Mouse (Mus musculus): ENCODE results near the gene Larp7. TPM values are rescaled to one million over a fixed set of nuclear protein-coding genes. Genes with fewer than 3 reads are reported as not detected.

The Larp7 gene
- total RNA-seq, 2 experiments from 2014 or later, result 26.5 to 27.6 TPM

- DNase-seq (ENCODE audit: low spot score in 2 of 2), result no peak
Observed at GRCm38 (mm10) chr3:127513699-127514098, 39.5 kb downstream of the Larp7 start.

GRCm38 (mm10) chr3:127512794-127513335 lies 40.3 kb downstream of the Larp7 start:
- DNase-seq (ENCODE audit: low spot score in 2 of 2), result no peak

GRCm38 (mm10) chr3:127511786-127512746 lies 41.1 kb downstream of the Larp7 start:
- DNase-seq (ENCODE audit: low spot score in 2 of 2), result no peak

- DNase-seq (ENCODE audit: low spot score in 2 of 2), result no peak
Observed at GRCm38 (mm10) chr3:127507878-127508783, 45.0 kb downstream of the Larp7 start.

- peak; percentile 28 to 52 for DNase-seq (ENCODE audit: low spot score in 2 of 2)
Observed at GRCm38 (mm10) chr3:127498742-127499400, 54.3 kb downstream of the Larp7 start, which contains the start of gene Ank2. Gene Ank2 (minus strand): TSS chr3:127499350.

- peak in 1 of 2 experiments; percentile 13 for DNase-seq (ENCODE audit: low spot score in 2 of 2)
Observed at GRCm38 (mm10) chr3:127498197-127498741, 54.9 kb downstream of the Larp7 start.

- DNase-seq (ENCODE audit: low spot score in 2 of 2), result no peak
Observed at GRCm38 (mm10) chr3:127492663-127493062, 60.5 kb downstream of the Larp7 start.

- no peak for DNase-seq (ENCODE audit: low spot score in 2 of 2)
Observed at GRCm38 (mm10) chr3:127487302-127487701, 65.8 kb downstream of the Larp7 start.

Small RNAs within 50 kb of the gene (microRNA-seq; reads per million reads assigned to microRNA genes)
- gene Mir302a (0.63 reads per million), gene Mir302b (3.2 reads per million, percentile 9 among the genes with 10 or more reads in this experiment), gene Mir302c (not detected), gene Mir302d (0.63 reads per million), gene Mir367 (not detected)

Other genes with a start within 250 kb of the Larp7 start
- 100 to 1,000 TPM; 231 to 258 TPM for gene Ank2, start 54.0 kb downstream of the Larp7 start, total RNA-seq (2021)
- gene Zgrf1, start 140 bp upstream of the Larp7 start, total RNA-seq (2021), result 1 to 10 TPM; 6.3 to 8.0 TPM
- gene Neurog2, start 79.8 kb upstream of the Larp7 start, total RNA-seq (2021), result not detected
- gene Alpk1, start 227.2 kb upstream of the Larp7 start, total RNA-seq (2021), result 1 to 10 TPM; 2.4 to 2.7 TPM
- gene Tifa, start 236.5 kb upstream of the Larp7 start, total RNA-seq (2021), result 1 to 10 TPM; 1.6 to 2.0 TPM

Measured in gastrocnemius, postnatal 4 days (tissue).